Mouse (Mus musculus): ENCODE measurements around the gene Slamf1. TPM values are rescaled to one million over a fixed set of nuclear protein-coding genes. Genes with fewer than 3 reads are reported as not detected.

Gene Slamf1
- polyA plus RNA-seq, 1 experiment from 2014 or later, result 1.6 TPM

DNA sequence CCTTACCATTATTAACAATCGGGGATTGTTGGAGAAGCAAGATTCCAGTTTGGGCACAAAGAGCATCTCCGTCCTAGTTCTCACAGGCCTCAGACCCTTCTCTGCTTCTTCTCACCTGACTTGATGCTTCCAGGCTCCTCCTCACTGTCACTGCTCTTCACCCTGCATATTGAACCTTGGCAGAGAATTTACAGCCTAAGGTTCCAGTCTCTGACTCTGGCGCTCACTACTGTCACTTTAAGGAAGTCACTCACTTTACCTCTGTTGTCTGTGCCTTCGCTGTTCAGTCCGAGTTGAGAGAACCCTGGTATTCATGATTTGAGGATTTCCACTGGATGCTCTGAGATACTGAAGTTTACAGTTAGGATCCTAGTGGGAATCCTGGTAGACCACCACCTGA is 7.3 kb downstream of the Slamf1 start:
- no peak overlapping the region for H3K4me2 ChIP-seq (ENCODE audit: low read depth, low read length)
- ATAC-seq (ENCODE audit: low read depth), result no peak
- H3K9me3 ChIP-seq (replicated peaks; ENCODE audit: control insufficient read depth, low read length), result no peaks in the 10 kb centered on the region
- H3K27me3 ChIP-seq (ENCODE audit: control insufficient read depth, insufficient read depth, low read depth, low read length), result no peaks in the 10 kb centered on the region
- H3K4me1 ChIP-seq (ENCODE audit: control insufficient read depth, low read depth, low read length), result no peaks in the 10 kb centered on the region
- no peak overlapping the region for H3K4me3 ChIP-seq (ENCODE audit: low read depth, low read length)
- no peaks in the 10 kb centered on the region for H3K36me3 ChIP-seq (ENCODE audit: control insufficient read depth, insufficient read depth)
- H3K27ac ChIP-seq (ENCODE audit: low read length), result no peak overlapping the region
- 59% methylated on average over 5 of the region's 5 CpGs for WGBS (ENCODE audit: insufficient replicate concordance)
- H3K9ac ChIP-seq (ENCODE audit: low read depth, low read length), result no peak overlapping the region

DNA sequence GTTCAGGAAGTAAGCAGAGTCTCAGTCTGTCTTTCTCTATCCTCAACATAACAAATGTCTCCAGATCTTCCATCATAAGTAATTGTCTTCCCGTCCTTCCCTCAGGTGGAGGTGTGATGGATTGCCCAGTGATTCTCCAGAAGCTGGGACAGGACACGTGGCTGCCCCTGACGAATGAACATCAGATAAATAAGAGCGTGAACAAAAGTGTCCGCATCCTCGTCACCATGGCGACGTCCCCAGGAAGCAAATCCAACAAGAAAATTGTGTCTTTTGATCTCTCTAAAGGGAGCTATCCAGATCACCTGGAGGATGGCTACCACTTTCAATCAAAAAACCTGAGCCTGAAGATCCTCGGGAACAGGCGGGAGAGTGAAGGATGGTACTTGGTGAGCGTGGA is 7.8 kb downstream of the Slamf1 start:
- no peaks in the 10 kb centered on the region for H3K27me3 ChIP-seq (ENCODE audit: control insufficient read depth, insufficient read depth, low read depth, low read length)
- no peak overlapping the region for H3K4me2 ChIP-seq (ENCODE audit: low read depth, low read length)
- WGBS (ENCODE audit: insufficient replicate concordance), result 68% methylated on average over 11 of the region's 11 CpGs
- H3K4me3 ChIP-seq (ENCODE audit: low read depth, low read length), result no peak overlapping the region
- no peaks in the 10 kb centered on the region for H3K36me3 ChIP-seq (ENCODE audit: control insufficient read depth, insufficient read depth)
- no peak overlapping the region for H3K9ac ChIP-seq (ENCODE audit: low read depth, low read length)
- H3K27ac ChIP-seq (ENCODE audit: low read length), result no peak overlapping the region
- H3K9me3 ChIP-seq (replicated peaks; ENCODE audit: control insufficient read depth, low read length), result no peaks in the 10 kb centered on the region
- no peak for ATAC-seq (ENCODE audit: low read depth)
- no peaks in the 10 kb centered on the region for H3K4me1 ChIP-seq (ENCODE audit: control insufficient read depth, low read depth, low read length)

DNA sequence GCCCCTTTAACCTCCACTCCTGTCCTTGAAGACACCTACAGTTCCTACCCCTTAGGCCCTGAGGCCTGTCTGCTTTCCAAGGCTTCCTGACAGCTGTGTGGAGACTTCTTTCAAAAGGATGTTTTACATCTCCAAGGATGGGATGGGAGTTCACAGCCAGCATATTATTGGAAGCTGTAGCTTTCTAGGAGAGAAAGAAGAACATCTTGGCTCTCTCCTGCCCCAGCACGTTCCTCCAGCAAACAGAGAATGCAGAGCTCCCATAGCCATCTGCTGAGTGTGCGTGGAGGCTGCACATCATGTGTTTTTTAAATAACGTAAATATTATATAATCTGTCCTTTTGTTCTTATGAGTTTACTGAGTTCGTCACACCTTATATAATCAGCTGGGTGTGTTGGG is 8.9 kb downstream of the Slamf1 start:
- 65% methylated on average over 4 of the region's 4 CpGs for WGBS (ENCODE audit: insufficient replicate concordance)
- H3K9me3 ChIP-seq (replicated peaks; ENCODE audit: control insufficient read depth, low read length), result no peaks in the 10 kb centered on the region

DNA sequence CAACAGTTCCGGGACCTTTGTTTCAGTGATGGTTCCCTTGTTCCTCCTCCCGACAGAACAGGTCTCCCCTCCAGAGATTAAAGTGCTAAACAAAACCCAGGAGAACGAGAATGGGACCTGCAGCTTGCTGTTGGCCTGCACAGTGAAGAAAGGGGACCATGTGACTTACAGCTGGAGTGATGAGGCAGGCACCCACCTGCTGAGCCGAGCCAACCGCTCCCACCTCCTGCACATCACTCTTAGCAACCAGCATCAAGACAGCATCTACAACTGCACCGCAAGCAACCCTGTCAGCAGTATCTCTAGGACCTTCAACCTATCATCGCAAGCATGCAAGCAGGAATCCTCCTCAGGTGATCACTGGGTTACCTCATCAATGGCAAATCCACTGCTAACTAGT is 10.1 kb downstream of the Slamf1 start:
- 74% methylated on average over 7 of the region's 7 CpGs for WGBS (ENCODE audit: insufficient replicate concordance)

More for the DNA sequence above, 8.9 kb downstream of the Slamf1 start:
- no peaks in the 10 kb centered on the region for H3K36me3 ChIP-seq (ENCODE audit: control insufficient read depth, insufficient read depth)
- no peak overlapping the region for H3K4me2 ChIP-seq (ENCODE audit: low read depth, low read length)
- H3K4me1 ChIP-seq (ENCODE audit: control insufficient read depth, low read depth, low read length), result no peaks in the 10 kb centered on the region
- ATAC-seq (ENCODE audit: low read depth), result no peak
- no peak overlapping the region for H3K4me3 ChIP-seq (ENCODE audit: low read depth, low read length)
- no peak overlapping the region for H3K27ac ChIP-seq (ENCODE audit: low read length)
- H3K9ac ChIP-seq (ENCODE audit: low read depth, low read length), result no peak overlapping the region
- H3K27me3 ChIP-seq (ENCODE audit: control insufficient read depth, insufficient read depth, low read depth, low read length), result no peaks in the 10 kb centered on the region

DNA sequence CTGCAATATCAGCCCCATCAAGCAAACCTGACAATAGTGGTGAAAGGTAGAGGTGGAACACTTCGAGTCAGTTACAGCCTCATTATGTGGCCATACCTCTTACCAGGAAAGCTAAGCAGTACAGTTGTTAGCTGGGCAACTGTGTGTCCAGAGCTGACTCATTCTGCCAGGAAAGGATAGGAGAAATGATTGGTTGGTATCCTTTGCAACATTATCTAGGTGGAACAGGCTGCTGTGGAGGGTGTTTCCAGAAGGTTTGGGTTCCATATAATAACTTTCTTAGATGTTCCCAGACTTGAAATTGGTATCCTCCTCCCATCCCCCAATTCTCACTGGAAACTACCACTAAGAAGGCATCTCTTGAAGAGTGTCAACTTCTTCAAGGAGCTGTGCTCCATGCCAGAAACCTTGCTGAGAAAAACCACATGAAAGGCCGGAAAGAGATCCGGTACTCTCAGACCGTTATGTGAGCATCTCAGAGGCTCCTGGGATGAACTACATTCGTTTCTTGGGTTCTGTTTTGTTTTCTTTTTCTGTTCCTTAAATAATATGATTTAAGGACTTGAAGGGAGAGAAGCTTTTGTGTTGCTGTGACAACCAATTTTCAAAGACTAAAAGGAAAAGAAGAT is 15.5 kb downstream of the Slamf1 start:
- no peaks in the 10 kb centered on the region for H3K36me3 ChIP-seq (ENCODE audit: control insufficient read depth, insufficient read depth)
- no peak overlapping the region for H3K27ac ChIP-seq (ENCODE audit: low read length)
- no peak overlapping the region for H3K9ac ChIP-seq (ENCODE audit: low read depth, low read length)
- H3K4me3 ChIP-seq (ENCODE audit: low read depth, low read length), result no peak overlapping the region
- no peaks in the 10 kb centered on the region for H3K27me3 ChIP-seq (ENCODE audit: control insufficient read depth, insufficient read depth, low read depth, low read length)
- H3K4me1 ChIP-seq (ENCODE audit: control insufficient read depth, low read depth, low read length), result no peaks in the 10 kb centered on the region
- H3K9me3 ChIP-seq (replicated peaks; ENCODE audit: control insufficient read depth, low read length), result no peaks in the 10 kb centered on the region
- ATAC-seq (ENCODE audit: low read depth), result peak; percentile 72
- WGBS (ENCODE audit: insufficient replicate concordance), result 63% methylated on average over 5 of the region's 5 CpGs
- H3K4me2 ChIP-seq (ENCODE audit: low read depth, low read length), result no peak overlapping the region

More for the DNA sequence above, 10.1 kb downstream of the Slamf1 start:
- H3K9me3 ChIP-seq (replicated peaks; ENCODE audit: control insufficient read depth, low read length), result no peaks in the 10 kb centered on the region
- no peaks in the 10 kb centered on the region for H3K36me3 ChIP-seq (ENCODE audit: control insufficient read depth, insufficient read depth)
- no peak overlapping the region for H3K9ac ChIP-seq (ENCODE audit: low read depth, low read length)
- H3K27me3 ChIP-seq (ENCODE audit: control insufficient read depth, insufficient read depth, low read depth, low read length), result no peaks in the 10 kb centered on the region
- H3K4me3 ChIP-seq (ENCODE audit: low read depth, low read length), result no peak overlapping the region
- H3K27ac ChIP-seq (ENCODE audit: low read length), result no peak overlapping the region
- H3K4me1 ChIP-seq (ENCODE audit: control insufficient read depth, low read depth, low read length), result no peaks in the 10 kb centered on the region
- H3K4me2 ChIP-seq (ENCODE audit: low read depth, low read length), result no peak overlapping the region
- ATAC-seq (ENCODE audit: low read depth), result no peak

DNA sequence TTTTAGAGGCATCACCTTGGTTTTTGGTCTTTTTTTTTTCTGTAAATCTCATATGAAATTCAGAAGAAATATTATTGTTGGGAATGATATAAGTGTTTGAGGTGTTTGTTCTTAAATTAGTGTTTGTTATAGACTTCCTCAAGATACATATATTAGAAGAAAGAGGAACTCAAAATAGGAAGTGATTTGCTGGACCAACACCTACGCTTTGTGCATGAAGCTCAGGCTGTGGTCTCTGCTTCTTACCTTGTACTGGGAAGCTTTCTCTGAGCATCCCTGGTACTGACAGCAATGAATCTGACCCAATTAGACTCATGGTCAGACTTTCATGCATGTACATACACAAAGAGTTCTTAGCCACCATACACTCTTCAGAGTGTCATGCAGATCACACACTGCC is 18.9 kb downstream of the Slamf1 start:
- Histone ChIP-seq H3K4me2 (ENCODE audit: low read depth, low read length) (no peak overlapping the region), H3K27me3 (ENCODE audit: control insufficient read depth, insufficient read depth, low read depth, low read length) (no peaks in the 10 kb centered on the region), H3K4me3 (ENCODE audit: low read depth, low read length) (no peak overlapping the region), H3K27ac (ENCODE audit: low read length) (no peak overlapping the region), H3K9ac (ENCODE audit: low read depth, low read length) (no peak overlapping the region), H3K9me3 (replicated peaks; ENCODE audit: control insufficient read depth, low read length) (no peaks in the 10 kb centered on the region), H3K36me3 (ENCODE audit: control insufficient read depth, insufficient read depth) (no peaks in the 10 kb centered on the region), H3K4me1 (ENCODE audit: control insufficient read depth, low read depth, low read length) (no peaks in the 10 kb centered on the region)
- WGBS (ENCODE audit: insufficient replicate concordance), result 35% methylated on average over 1 of the region's 1 CpGs
- no peak for ATAC-seq (ENCODE audit: low read depth)

DNA sequence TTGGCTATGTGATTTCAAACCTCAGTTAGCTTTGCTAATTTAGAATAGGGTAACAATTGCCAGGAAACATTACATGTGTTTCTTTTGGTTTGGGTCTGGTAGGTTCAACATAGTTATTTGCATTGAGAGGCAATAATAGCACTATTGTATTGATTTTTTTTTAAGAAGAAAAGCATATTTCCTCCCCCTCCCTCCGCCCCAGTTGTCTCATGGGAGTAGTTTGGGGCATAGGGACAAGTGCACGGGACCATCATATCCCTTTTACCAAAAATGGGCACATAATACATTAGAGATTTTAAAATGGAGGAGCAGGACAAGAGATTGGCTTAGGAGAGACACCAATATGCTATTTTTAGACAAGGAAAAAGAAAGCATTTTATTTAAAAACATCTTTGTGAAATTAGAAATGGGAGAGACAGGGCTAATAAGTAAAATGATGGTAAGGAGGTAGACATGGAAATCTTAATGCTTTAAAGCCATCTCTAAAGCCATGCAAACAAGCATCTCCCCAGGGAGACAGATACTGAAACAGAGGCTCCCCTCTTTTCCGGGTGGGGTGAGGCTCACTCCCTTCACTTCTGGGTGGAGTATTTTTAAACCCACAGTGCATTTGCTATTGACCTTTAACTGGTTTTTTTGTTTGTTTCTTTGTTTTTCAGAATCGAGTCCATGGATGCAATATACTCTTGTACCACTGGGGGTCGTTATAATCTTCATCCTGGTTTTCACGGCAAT is 20.5 kb downstream of the Slamf1 start:
- no peak overlapping the region for H3K4me2 ChIP-seq (ENCODE audit: low read depth, low read length)
- WGBS (ENCODE audit: insufficient replicate concordance), result 45% methylated on average over 6 of the region's 6 CpGs
- H3K9ac ChIP-seq (ENCODE audit: low read depth, low read length), result no peak overlapping the region
- no peak overlapping the region for H3K4me3 ChIP-seq (ENCODE audit: low read depth, low read length)
- H3K27ac ChIP-seq (ENCODE audit: low read length), result no peak overlapping the region
- H3K9me3 ChIP-seq (replicated peaks; ENCODE audit: control insufficient read depth, low read length), result no peaks in the 10 kb centered on the region
- no peak for ATAC-seq (ENCODE audit: low read depth)
- no peaks in the 10 kb centered on the region for H3K36me3 ChIP-seq (ENCODE audit: control insufficient read depth, insufficient read depth)
- H3K27me3 ChIP-seq (ENCODE audit: control insufficient read depth, insufficient read depth, low read depth, low read length), result no peaks in the 10 kb centered on the region
- no peaks in the 10 kb centered on the region for H3K4me1 ChIP-seq (ENCODE audit: control insufficient read depth, low read depth, low read length)

DNA sequence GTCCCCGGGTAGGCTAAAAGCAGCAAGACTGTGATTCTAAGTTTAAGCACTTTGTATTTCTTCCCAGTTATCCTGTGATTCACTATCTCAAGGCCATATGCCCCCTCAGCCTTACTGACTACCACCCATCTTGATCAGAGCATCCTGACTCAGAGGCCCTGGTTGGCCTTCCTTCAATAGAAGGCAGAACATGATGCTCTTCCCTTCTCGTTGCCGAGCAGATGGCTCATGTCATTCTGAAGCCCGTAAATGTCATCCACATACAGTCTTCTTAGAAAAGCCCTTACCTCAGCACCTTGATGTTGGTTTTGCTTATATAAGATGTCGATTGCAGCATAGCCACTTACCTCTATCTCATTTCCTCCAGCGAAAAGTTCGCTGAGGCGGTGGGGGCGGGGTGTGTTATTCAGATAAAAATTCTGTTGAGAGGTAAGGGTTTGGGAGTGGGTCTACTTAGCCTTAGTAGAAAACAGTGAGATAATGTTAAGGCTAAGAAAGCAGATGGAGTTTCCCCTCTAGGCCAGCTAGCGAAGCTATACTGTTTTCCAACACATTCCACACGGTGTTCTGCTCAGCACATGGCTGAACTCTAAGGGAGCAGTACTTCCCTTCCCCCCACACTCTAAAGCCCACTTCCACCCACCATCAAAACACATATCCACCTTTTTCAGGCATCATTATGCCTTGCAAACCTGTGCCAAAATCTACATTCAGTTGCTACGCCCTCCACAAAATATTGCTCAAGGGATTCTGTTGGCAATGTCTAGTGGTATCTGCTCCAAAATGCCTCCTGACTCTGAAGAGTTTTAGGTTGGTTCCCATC is 21.7 kb downstream of the Slamf1 start:
- WGBS (ENCODE audit: insufficient replicate concordance), result 36% methylated on average over 12 of the region's 12 CpGs
- no peak overlapping the region for H3K9ac ChIP-seq (ENCODE audit: low read depth, low read length)
- H3K27ac ChIP-seq (ENCODE audit: low read length), result no peak overlapping the region
- H3K27me3 ChIP-seq (ENCODE audit: control insufficient read depth, insufficient read depth, low read depth, low read length), result no peaks in the 10 kb centered on the region
- no peaks in the 10 kb centered on the region for H3K9me3 ChIP-seq (replicated peaks; ENCODE audit: control insufficient read depth, low read length)
- ATAC-seq (ENCODE audit: low read depth), result no peak
- H3K36me3 ChIP-seq (ENCODE audit: control insufficient read depth, insufficient read depth), result no peaks in the 10 kb centered on the region
- no peaks in the 10 kb centered on the region for H3K4me1 ChIP-seq (ENCODE audit: control insufficient read depth, low read depth, low read length)
- H3K4me2 ChIP-seq (ENCODE audit: low read depth, low read length), result no peak overlapping the region
- no peak overlapping the region for H3K4me3 ChIP-seq (ENCODE audit: low read depth, low read length)

DNA sequence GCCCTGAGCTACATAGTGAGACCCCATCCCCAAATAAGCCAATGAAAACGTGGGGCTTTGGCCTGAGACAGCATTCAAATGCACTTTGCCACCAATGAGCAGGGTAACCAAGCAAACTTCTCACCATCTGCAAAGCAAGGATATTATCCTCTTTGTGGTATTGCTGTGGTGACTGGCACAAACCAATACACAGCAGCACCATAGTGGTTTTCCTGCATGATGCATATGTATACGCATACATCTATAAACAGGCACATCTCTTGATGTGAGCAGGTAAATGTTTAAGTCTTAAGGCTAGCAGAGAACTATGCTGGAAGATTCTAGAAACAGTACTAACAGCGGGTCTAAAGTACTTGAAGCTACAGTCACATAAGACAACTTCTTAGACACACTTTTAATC is 22.5 kb downstream of the Slamf1 start:
- Histone ChIP-seq H3K27ac (ENCODE audit: low read length) (no peak overlapping the region), H3K4me3 (ENCODE audit: low read depth, low read length) (no peak overlapping the region), H3K9me3 (replicated peaks; ENCODE audit: control insufficient read depth, low read length) (no peaks in the 10 kb centered on the region), H3K27me3 (ENCODE audit: control insufficient read depth, insufficient read depth, low read depth, low read length) (no peaks in the 10 kb centered on the region), H3K4me2 (ENCODE audit: low read depth, low read length) (no peak overlapping the region), H3K4me1 (ENCODE audit: control insufficient read depth, low read depth, low read length) (no peaks in the 10 kb centered on the region), H3K9ac (ENCODE audit: low read depth, low read length) (no peak overlapping the region), H3K36me3 (ENCODE audit: control insufficient read depth, insufficient read depth) (no peaks in the 10 kb centered on the region)
- no peak for ATAC-seq (ENCODE audit: low read depth)
- WGBS (ENCODE audit: insufficient replicate concordance), result 49% methylated on average over 3 of the region's 3 CpGs

Data from liver, embryonic 16.5 days (tissue).